Mouse (Mus musculus): ENCODE results near the gene B3galnt2.
"Not testable (repeated sequence)": the region's sequence is repeated elsewhere in the genome, so short reads cannot be mapped to it uniquely, and the experiment has no call there.

B3galnt2 gene

GRCm38 (mm10) chr13:13953874-13954832 is at the start of gene B3galnt2:
Gene B3galnt2 (plus strand): TSS chr13:13954469.
- peak; percentile 92 to 97 for DNase-seq (ENCODE audit: low spot score in 2 of 2)

GRCm38 (mm10) chr13:13911341-13911740 is 42.9 kb upstream of the B3galnt2 start:
- DNase-seq (ENCODE audit: low spot score in 2 of 2) = no peak

- no peak for DNase-seq (ENCODE audit: low spot score in 2 of 2)
Measured at GRCm38 (mm10) chr13:13919396-13919795, 34.9 kb upstream of the B3galnt2 start.

- no peak for DNase-seq (ENCODE audit: low spot score in 2 of 2)
Measured at GRCm38 (mm10) chr13:13922526-13922925, 31.7 kb upstream of the B3galnt2 start.

- DNase-seq (ENCODE audit: low spot score in 2 of 2) = no peak
Measured at GRCm38 (mm10) chr13:13929982-13930381, 24.3 kb upstream of the B3galnt2 start.

- peak; percentile 23 to 35 for DNase-seq (ENCODE audit: low spot score in 2 of 2)
Measured at GRCm38 (mm10) chr13:13954931-13955330, 662 bp downstream of the B3galnt2 start.

GRCm38 (mm10) chr13:13956686-13957085 is 2.4 kb downstream of the B3galnt2 start:
- no peak for DNase-seq (ENCODE audit: low spot score in 2 of 2)

GRCm38 (mm10) chr13:13960211-13960610 is 5.9 kb downstream of the B3galnt2 start:
- DNase-seq (ENCODE audit: low spot score in 2 of 2) = no peak

GRCm38 (mm10) chr13:13961046-13961445 is 6.8 kb downstream of the B3galnt2 start:
- DNase-seq (ENCODE audit: low spot score in 2 of 2) = no peak

GRCm38 (mm10) chr13:13965388-13965964 is 11.2 kb downstream of the B3galnt2 start:
- no peak for DNase-seq (ENCODE audit: low spot score in 2 of 2)

GRCm38 (mm10) chr13:13966172-13966571 is 11.9 kb downstream of the B3galnt2 start:
- no peak for DNase-seq (ENCODE audit: low spot score in 2 of 2)

GRCm38 (mm10) chr13:13968629-13969111 is 14.4 kb downstream of the B3galnt2 start:
- DNase-seq (ENCODE audit: low spot score in 2 of 2) = peak; percentile 23 to 44

GRCm38 (mm10) chr13:13969796-13970195 is 15.5 kb downstream of the B3galnt2 start:
- no peak for DNase-seq (ENCODE audit: low spot score in 2 of 2)

GRCm38 (mm10) chr13:13981842-13982241 is 27.6 kb downstream of the B3galnt2 start:
- not testable (repeated sequence) for DNase-seq (ENCODE audit: low spot score in 2 of 2)

- DNase-seq (ENCODE audit: low spot score in 2 of 2) = no peak
Measured at GRCm38 (mm10) chr13:13983523-13983922, 29.3 kb downstream of the B3galnt2 start.

GRCm38 (mm10) chr13:13989135-13989534 is 34.9 kb downstream of the B3galnt2 start:
- no peak for DNase-seq (ENCODE audit: low spot score in 2 of 2)

GRCm38 (mm10) chr13:13990391-13990790 is 36.1 kb downstream of the B3galnt2 start:
- DNase-seq (ENCODE audit: low spot score in 2 of 2) = no peak

GRCm38 (mm10) chr13:13993041-13993440 is 38.8 kb downstream of the B3galnt2 start:
- no peak for DNase-seq (ENCODE audit: low spot score in 2 of 2)

GRCm38 (mm10) chr13:13995046-13995445 is 40.8 kb downstream of the B3galnt2 start:
- no peak for DNase-seq (ENCODE audit: low spot score in 2 of 2)

GRCm38 (mm10) chr13:13997476-13997875 is 43.2 kb downstream of the B3galnt2 start:
- DNase-seq (ENCODE audit: low spot score in 2 of 2) = no peak

GRCm38 (mm10) chr13:14002706-14003105 is 48.4 kb downstream of the B3galnt2 start:
- DNase-seq (ENCODE audit: low spot score in 2 of 2) = no peak

GRCm38 (mm10) chr13:14004086-14004485 is 49.8 kb downstream of the B3galnt2 start:
- DNase-seq (ENCODE audit: low spot score in 2 of 2) = no peak

GRCm38 (mm10) chr13:14004999-14005398 is 50.7 kb downstream of the B3galnt2 start:
- peak; percentile 23 to 39 for DNase-seq (ENCODE audit: low spot score in 2 of 2)
